Mouse (Mus musculus) liver, adult 2 months (tissue): ENCODE measurements around the gene Clic3. TPM values are rescaled to one million over a fixed set of nuclear protein-coding genes. Genes with fewer than 3 reads are reported as not detected.

ENCODE experiments used
- DNase-seq: peaks from one replicate; pipeline ENCODE4 v3.0.0-alpha.2; 2011; ENCODE audit warnings: low read depth, low spot score; ENCODE audit errors: extremely low read depth
- H3K27ac ChIP-seq: fragments of 200-500 bp; replicated peaks from 2 replicates; pipeline ENCODE4 v1.5.1; 2012; ENCODE audit warnings: low read depth, mild to moderate bottlenecking, control low read depth, inconsistent platforms, low read length; ENCODE audit not compliant: insufficient read depth
- H3K27me3 ChIP-seq: fragments of 200-500 bp; 2 replicates; pipeline ENCODE4 v1.6.1; 2012; ENCODE audit warnings: mild to moderate bottlenecking, moderate library complexity, low read length, inconsistent platforms; ENCODE audit not compliant: control insufficient read depth, insufficient read depth
- H3K36me3 ChIP-seq: fragments of 200-500 bp; 2 replicates; pipeline ENCODE4 v1.6.1; 2012; ENCODE audit warnings: low read length, inconsistent platforms; ENCODE audit not compliant: control insufficient read depth, insufficient read depth
- H3K4me1 ChIP-seq: fragments of 200-500 bp; 2 replicates; pipeline ENCODE4 v1.6.1; 2011; ENCODE audit warnings: low read length; ENCODE audit not compliant: control insufficient read depth, insufficient read depth
- H3K4me3 ChIP-seq: fragments of 200-500 bp; 2 replicates; pipeline ENCODE4 v1.5.1; 2011; ENCODE audit warnings: low read depth, mild to moderate bottlenecking, control low read depth, low read length, moderate library complexity; ENCODE audit not compliant: insufficient read depth
- H3K79me2 ChIP-seq: fragments of 200-500 bp; 2 replicates; pipeline ENCODE4 v1.6.1; 2012; ENCODE audit warnings: inconsistent platforms, mild to moderate bottlenecking, low read length, moderate library complexity; ENCODE audit not compliant: control insufficient read depth, insufficient read depth
- H3K9ac ChIP-seq: fragments of 200-500 bp; 2 replicates; pipeline ENCODE4 v1.6.1; 2012; ENCODE audit warnings: low read depth, mild to moderate bottlenecking, control low read depth, inconsistent platforms, low read length
- CTCF ChIP-seq: fragments of 200-500 bp; IDR thresholded peaks from 2 replicates; pipeline ENCODE4 v1.5.1; 2011; ENCODE audit warnings: low read depth, low read length, control low read depth
- POLR2A ChIP-seq: fragments of 200-500 bp; IDR thresholded peaks from 2 replicates; pipeline ENCODE4 v1.6.1; 2011; ENCODE audit warnings: low read length, control low read depth; ENCODE audit not compliant: insufficient read depth; ENCODE audit errors: extremely low read depth
- WGBS: fragments of 180-500 bp; shearing (Covaris S2); methylation state at CpG from one replicate; pipeline ENCODE4 v1.1.7; 2018; 5-methylcytosine and 5-hydroxymethylcytosine counted together
- polyA plus RNA-seq: library from polyadenylated mRNA; depleted of rRNA; stranded (reverse); fragments of >200 nt; gene quantifications from 2 replicates; pipeline ENCODE4 v1.2.3, GENCODE M21; 2012
- total RNA-seq: library from RNA; depleted of rRNA; stranded (reverse); fragments of >200 nt; gene quantifications from 2 replicates; pipeline ENCODE4 v1.2.3, GENCODE M21; 2014

Gene Clic3
- total and polyA plus RNA-seq, 2 experiments = 0.18 to 9.2 TPM

DNA sequence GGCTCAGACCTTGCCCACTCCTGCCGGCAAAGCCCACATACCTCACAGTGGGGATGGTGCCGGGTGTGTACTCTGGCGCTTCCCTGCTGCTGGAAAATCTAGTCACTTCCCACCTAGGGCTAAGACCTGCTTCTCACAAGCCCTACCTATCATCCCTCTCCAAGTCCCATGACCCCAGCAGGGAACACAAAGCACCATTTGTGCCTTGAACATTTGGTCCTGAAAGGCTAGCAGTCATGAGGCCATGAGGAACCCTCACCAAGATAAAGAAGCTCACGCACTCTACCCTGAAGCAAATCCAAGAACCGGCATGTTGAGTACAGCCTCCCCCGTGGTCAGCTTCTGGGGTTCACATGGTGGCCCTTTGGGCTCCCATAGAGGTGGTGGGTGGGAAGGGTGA is 13.3 kb downstream of the Clic3 start, which contains the start of gene Ptgds:
Ptgds (minus strand) TSS at position 78 of the 400 bp plus-strand sequence.
- H3K36me3 ChIP-seq = no peaks in the 10 kb centered on the region
- TF ChIP-seq CTCF = no peak
- TF ChIP-seq POLR2A = no peak
- WGBS = 71% methylated on average over 6 of the region's 6 CpGs
- peaks cover 17% of the 10 kb centered on the region for H3K4me1 ChIP-seq
- no peak for DNase-seq
- no peak within 1 kb of the TSS for H3K9ac ChIP-seq
- H3K79me2 ChIP-seq = no peaks in the 10 kb centered on the region
- H3K4me3 ChIP-seq = no peak within 1 kb of the TSS
- no peak within 1 kb of the TSS for H3K27ac ChIP-seq
- H3K27me3 ChIP-seq = no peaks in the 10 kb centered on the region

GRCm38 (mm10) chr2:25472550-25472949 is 15.9 kb downstream of the Clic3 start:
- Histone ChIP-seq H3K27me3 (no peaks in the 10 kb centered on the region), H3K36me3 (no peaks in the 10 kb centered on the region), H3K9ac (no peak overlapping the region), H3K4me3 (no peak overlapping the region), H3K4me1 (peaks cover 14% of the 10 kb centered on the region), H3K27ac (peak overlapping the region; percentile 16), H3K79me2 (no peaks in the 10 kb centered on the region)
- TF ChIP-seq CTCF = no peak
- no peak for TF ChIP-seq POLR2A
- 14% methylated on average over 2 of the region's 2 CpGs for WGBS
- DNase-seq = peak; percentile 98

GRCm38 (mm10) chr2:25477541-25477940 is 20.9 kb downstream of the Clic3 start:
- Histone ChIP-seq H3K27ac (no peak overlapping the region; the same call in 1 of the 2 replicates), H3K4me1 (peaks cover 28% of the 10 kb centered on the region), H3K36me3 (no peaks in the 10 kb centered on the region), H3K79me2 (no peaks in the 10 kb centered on the region), H3K4me3 (no peak overlapping the region), H3K9ac (no peak overlapping the region), H3K27me3 (no peaks in the 10 kb centered on the region)
- no peak for DNase-seq
- TF ChIP-seq POLR2A (no peak), CTCF (no peak)
- whole genome bisulfite sequencing = 89% methylated on average over 8 of the region's 8 CpGs

- no peak overlapping the region for H3K9ac ChIP-seq
- no peaks in the 10 kb centered on the region for H3K27me3 ChIP-seq
- no peak overlapping the region for H3K4me3 ChIP-seq
- no peaks in the 10 kb centered on the region for H3K36me3 ChIP-seq
- no peaks in the 10 kb centered on the region for H3K79me2 ChIP-seq
- peak overlapping the region; percentile 5; the same call in 1 of the 2 replicates for H3K27ac ChIP-seq
- 50% methylated on average over 3 of the region's 3 CpGs for WGBS
- H3K4me1 ChIP-seq = peaks cover 24% of the 10 kb centered on the region
- TF ChIP-seq POLR2A (no peak), CTCF (no peak)
- peak; percentile 86 for DNase-seq
Measured at GRCm38 (mm10) chr2:25477967-25478675, 21.5 kb downstream of the Clic3 start.

DNA sequence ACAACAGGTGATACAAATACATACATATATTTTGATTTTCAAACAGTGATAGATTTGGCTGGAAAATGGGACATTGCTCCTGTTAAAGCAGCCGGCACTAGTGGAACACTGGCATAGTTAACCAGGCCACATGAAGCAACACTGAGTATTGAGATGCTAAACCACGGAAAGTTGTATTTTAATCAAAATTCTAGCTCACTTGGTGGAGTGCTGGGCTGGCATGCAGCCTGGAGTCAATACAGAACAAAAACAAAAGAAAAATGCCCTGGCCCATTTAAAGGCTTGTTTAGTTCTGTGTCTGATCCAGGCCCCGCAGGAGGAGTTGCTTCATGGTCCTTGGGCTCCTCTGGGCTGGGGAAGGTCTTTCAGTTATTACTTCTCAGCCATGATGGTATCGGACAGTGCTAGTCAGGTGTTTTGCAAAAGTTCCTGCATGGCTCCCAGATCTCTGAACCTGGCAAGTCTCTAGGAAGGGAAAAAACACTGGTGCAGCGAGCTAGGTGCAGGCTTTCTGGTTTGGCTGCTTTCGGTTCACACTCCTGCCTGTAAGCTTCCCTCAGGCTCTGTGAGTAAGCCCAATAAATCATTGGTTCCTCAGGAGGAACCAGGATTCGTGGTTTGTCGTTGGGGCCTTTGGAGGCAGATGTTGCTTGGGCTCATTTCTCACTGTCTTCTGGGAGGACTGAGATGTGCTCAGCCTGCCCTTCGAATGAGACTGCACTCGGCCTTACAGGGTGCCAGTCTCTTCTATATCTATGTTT is 23.1 kb downstream of the Clic3 start:
- TF ChIP-seq CTCF (no peak), POLR2A (no peak)
- Histone ChIP-seq H3K4me3 (no peak overlapping the region), H3K36me3 (no peaks in the 10 kb centered on the region), H3K79me2 (no peaks in the 10 kb centered on the region), H3K27me3 (no peaks in the 10 kb centered on the region), H3K9ac (no peak overlapping the region), H3K4me1 (peaks cover 19% of the 10 kb centered on the region), H3K27ac (peak overlapping the region; percentile 40)
- DNase-seq = peak; percentile 84
- WGBS = 45% methylated on average over 10 of the region's 10 CpGs

DNA sequence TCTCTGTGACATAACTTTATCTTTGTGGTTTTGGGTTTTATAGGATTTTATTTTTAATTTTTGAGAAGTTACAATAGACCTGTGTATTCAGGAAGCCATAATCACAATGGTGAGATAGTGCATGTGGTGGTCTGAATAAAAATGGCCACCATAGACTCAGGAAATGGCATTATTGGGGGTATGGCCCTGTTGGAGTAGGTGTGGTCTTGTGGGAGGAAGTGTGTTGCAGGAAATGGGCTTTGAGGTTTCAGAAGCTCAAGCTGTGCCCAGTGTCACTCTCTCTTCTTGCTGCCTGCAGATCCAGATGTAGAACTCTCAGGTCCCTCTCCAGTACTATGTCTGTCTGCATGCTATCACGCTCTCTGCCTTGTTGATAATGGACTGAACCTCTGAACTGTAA is 23.9 kb downstream of the Clic3 start:
- Histone ChIP-seq H3K27ac (no peak overlapping the region), H3K9ac (no peak overlapping the region), H3K4me1 (peaks cover 22% of the 10 kb centered on the region), H3K79me2 (no peaks in the 10 kb centered on the region), H3K27me3 (no peaks in the 10 kb centered on the region), H3K36me3 (no peaks in the 10 kb centered on the region), H3K4me3 (no peak overlapping the region)
- DNase-seq = no peak
- WGBS = 73% methylated on average over 1 of the region's 1 CpGs
- TF ChIP-seq POLR2A (no peak), CTCF (no peak)
